Mouse (Mus musculus): ENCODE results near the gene Rhbdf1.

DNA sequence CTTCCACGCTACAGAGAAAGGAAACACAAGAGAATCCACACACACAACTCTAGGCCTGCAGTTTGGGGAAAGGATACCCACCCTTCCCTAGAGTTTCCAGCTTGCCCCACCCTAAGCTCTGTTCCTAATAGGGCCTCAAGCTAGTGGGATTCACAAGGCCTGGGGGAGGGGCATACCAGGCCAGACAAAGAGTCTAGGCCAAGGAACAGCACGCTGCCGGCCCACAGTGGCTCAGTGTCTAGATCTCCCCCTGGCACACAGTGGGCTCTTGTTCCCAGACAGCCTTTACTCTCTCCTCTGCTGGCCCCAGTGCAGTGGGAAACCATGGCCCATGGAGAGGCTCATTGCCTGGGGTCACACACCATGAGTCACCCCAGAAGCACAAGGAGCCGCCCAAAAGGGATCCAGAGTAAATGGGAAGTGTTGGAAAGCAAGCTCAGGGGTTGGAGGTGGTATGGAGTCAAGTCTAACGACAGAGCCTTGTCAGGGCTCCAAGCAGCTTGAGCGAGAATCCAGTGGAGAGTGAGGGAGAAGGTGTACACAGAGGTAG is 3.5 kb downstream of the Rhbdf1 start:
- no peak for TF ChIP-seq CTCF (IDR thresholded peaks at IDR 0.05; ENCODE audit: low read depth)
- no peak for TF ChIP-seq EP300 (optimal IDR thresholded peaks at IDR 0.05)
